Mouse (Mus musculus) thymus, adult 2 months (tissue): ENCODE data around the gene Emilin2.

Source experiments
- CTCF ChIP-seq: fragments of 200-500 bp; IDR thresholded peaks from 2 replicates; pipeline ENCODE4 v1.5.1; 2012; ENCODE audit warnings: mild to moderate bottlenecking, control low read depth, low read length, moderate library complexity, borderline replicate concordance; ENCODE audit not compliant: control insufficient read depth, poor library complexity, insufficient read depth; ENCODE audit errors: extremely low read depth
- POLR2A ChIP-seq: fragments of 200-500 bp; IDR thresholded peaks from 2 replicates; pipeline ENCODE4 v1.6.1; 2012; ENCODE audit warnings: mild to moderate bottlenecking, low read length, control low read depth, moderate library complexity; ENCODE audit not compliant: control insufficient read depth, poor library complexity, insufficient read depth; ENCODE audit errors: extremely low read depth

GRCm38 (mm10) chr17:71303444-71303843 lies 8.3 kb downstream of the Emilin2 start:
- TF ChIP-seq POLR2A (no peak), CTCF (no peak)
